Mouse (Mus musculus) hindbrain, embryonic 13.5 days (tissue): ENCODE data around the gene Sycn. TPM values are rescaled to one million over a fixed set of nuclear protein-coding genes. Genes with fewer than 3 reads are reported as not detected.

Source experiments
- microRNA-seq: library from miRNA; unstranded; fragments of <30 nt; microRNA quantifications from one replicate; pipeline ENCODE4, GENCODE M21; 2016
- polyA plus RNA-seq: library from polyadenylated mRNA; unstranded; fragments of >200 nt; fragmentation: Nextera tagmentation; extraction: Ambion mirVana; gene quantifications from 2 replicates; pipeline ENCODE4 v1.2.1, GENCODE M21; 2015

The Sycn gene
- polyA plus RNA-seq, 1 experiment from 2014 or later, result not detected

Small RNAs within 50 kb of the gene (microRNA-seq; reads per million reads assigned to microRNA genes)
- gene Mir7049, result not detected

Other genes starting within 250 kb of the Sycn start
- gene Selenov, start 249.7 kb upstream of the Sycn start, polyA plus RNA-seq, result 0.74 and 1.2 TPM in 2 replicates
- gene Dll3, start 238.6 kb upstream of the Sycn start, polyA plus RNA-seq, result 22.2 and 24.5 TPM in 2 replicates
- gene Timm50, start 228.8 kb upstream of the Sycn start, polyA plus RNA-seq, result 134 and 136 TPM in 2 replicates
- gene Supt5, start 202.1 kb upstream of the Sycn start, polyA plus RNA-seq, result 92.1 and 97.7 TPM in 2 replicates
- 537 and 543 TPM in 2 replicates for gene Rps16, start 190.2 kb upstream of the Sycn start, polyA plus RNA-seq
- gene Plekhg2, start 168.3 kb upstream of the Sycn start, polyA plus RNA-seq, result 32.0 and 34.6 TPM in 2 replicates
- gene Zfp36, start 160.6 kb upstream of the Sycn start, polyA plus RNA-seq, result 4.6 and 4.9 TPM in 2 replicates
- 43.7 and 44.8 TPM in 2 replicates for gene Med29, start 148.2 kb upstream of the Sycn start, polyA plus RNA-seq
- 93.0 and 100 TPM in 2 replicates for gene Paf1, start 147.9 kb upstream of the Sycn start, polyA plus RNA-seq
- gene Gmfg, start 103.4 kb upstream of the Sycn start, polyA plus RNA-seq, result 5.2 and 5.3 TPM in 2 replicates
- 11.3 and 11.8 TPM in 2 replicates for gene Lrfn1, start 88.9 kb upstream of the Sycn start, polyA plus RNA-seq
- gene Ifnl2, start 30.4 kb upstream of the Sycn start, polyA plus RNA-seq, result not detected in 2 replicates
- not detected in 2 replicates for gene Ifnl3, start 18.0 kb upstream of the Sycn start, polyA plus RNA-seq
- gene Nccrp1, start 6.4 kb downstream of the Sycn start, polyA plus RNA-seq, result 0.13 TPM in 1 of 2 replicates, not detected in the other
- 20.7 and 21.6 TPM in 2 replicates for gene Samd4b, start 57.3 kb downstream of the Sycn start, polyA plus RNA-seq
- gene Pak4, start 57.3 kb downstream of the Sycn start, polyA plus RNA-seq, result 21.5 and 22.1 TPM in 2 replicates
- gene Acp7, start 90.4 kb downstream of the Sycn start, polyA plus RNA-seq, result not detected in 2 replicates
- gene Fbxo27, start 152.0 kb downstream of the Sycn start, polyA plus RNA-seq, result 7.0 and 7.4 TPM in 2 replicates
- gene Fbxo17, start 175.9 kb downstream of the Sycn start, polyA plus RNA-seq, result 3.1 and 3.4 TPM in 2 replicates
- gene Mrps12, start 200.9 kb downstream of the Sycn start, polyA plus RNA-seq, result 108 and 114 TPM in 2 replicates
- gene Sars2, start 201.1 kb downstream of the Sycn start, polyA plus RNA-seq, result 20.6 and 22.6 TPM in 2 replicates
- gene Ccer2, start 215.3 kb downstream of the Sycn start, polyA plus RNA-seq, result 3.1 and 3.6 TPM in 2 replicates
- 105 and 111 TPM in 2 replicates for gene Sirt2, start 225.8 kb downstream of the Sycn start, polyA plus RNA-seq
- 58.6 and 59.5 TPM in 2 replicates for gene Nfkbib, start 226.6 kb downstream of the Sycn start, polyA plus RNA-seq
- gene Rinl, start 248.1 kb downstream of the Sycn start, polyA plus RNA-seq, result 2.7 and 2.8 TPM in 2 replicates